Mouse (Mus musculus): ENCODE measurements around the gene Tmigd3.

DNA sequence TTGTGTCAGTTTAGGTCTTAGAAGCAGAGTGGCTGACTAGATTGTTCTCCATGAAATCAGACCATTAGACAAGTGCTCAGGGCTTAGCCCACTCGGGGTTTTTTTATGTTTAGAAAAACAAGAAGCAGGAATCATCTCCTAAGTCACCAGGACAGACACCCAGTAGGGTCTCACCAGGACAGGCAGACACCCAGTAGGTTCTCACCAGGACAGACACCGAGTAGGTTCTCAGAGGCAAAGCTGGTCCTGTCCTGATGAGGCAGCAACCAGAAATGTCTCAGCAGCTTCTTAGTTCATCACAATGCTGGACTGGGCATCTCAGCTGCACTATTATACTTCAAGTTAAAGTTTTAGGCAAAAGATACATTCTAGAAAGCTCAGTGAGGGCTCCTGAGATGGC lies 46.0 kb upstream of the Tmigd3 start:
- no peak for TF ChIP-seq CTCF (IDR thresholded peaks at IDR 0.05; ENCODE audit: borderline replicate concordance, control insufficient read depth, extremely low read depth, insufficient read depth, low read length, poor library complexity)
- no peak for TF ChIP-seq POLR2A (IDR thresholded peaks at IDR 0.05; ENCODE audit: control insufficient read depth, extremely low read depth, insufficient read depth, low read length, poor library complexity)
